Mouse (Mus musculus) limb, embryonic 14.5 days (tissue): ENCODE results near the gene Slc25a35. TPM values are rescaled to one million over a fixed set of nuclear protein-coding genes. Genes with fewer than 3 reads are reported as not detected.
"Not testable (repeated sequence)": the region's sequence is repeated elsewhere in the genome, so short reads cannot be mapped to it uniquely, and the experiment has no call there.

ENCODE experiments used
- ATAC-seq: fragments of 200-750 bp; cut with Nextera tagmentation; 2 replicates; pipeline ENCODE4 v1.8.0; 2017; ENCODE audit warnings: low read depth, moderate number of reproducible peaks, moderate TSS enrichment; ENCODE audit not compliant: low FRiP score
- DNase-seq: peaks from one replicate; pipeline ENCODE4 v3.0.0-alpha.2; 2015; ENCODE audit warnings: low spot score
- H3K27ac ChIP-seq: fragments of 300-500 bp; sonication (generic); replicated peaks from 2 replicates; pipeline ENCODE4 v1.5.1; 2014; ENCODE audit warnings: low read depth, mild to moderate bottlenecking, low read length, moderate library complexity, mixed read lengths
- H3K27me3 ChIP-seq: fragments of 300-500 bp; sonication (generic); 2 replicates; pipeline ENCODE4 v1.6.1; 2014; ENCODE audit warnings: low read length, mixed read lengths; ENCODE audit not compliant: control insufficient read depth, insufficient read depth
- H3K36me3 ChIP-seq: fragments of 300-500 bp; sonication (generic); 2 replicates; pipeline ENCODE4 v1.6.1; 2014; ENCODE audit warnings: mild to moderate bottlenecking, low read length, moderate library complexity, mixed read lengths; ENCODE audit not compliant: control insufficient read depth, insufficient read depth
- H3K4me1 ChIP-seq: fragments of 300-500 bp; sonication (generic); 2 replicates; pipeline ENCODE4 v1.6.1; 2014; ENCODE audit warnings: antibody characterized with exemption, low read length, mixed read lengths; ENCODE audit not compliant: control insufficient read depth, insufficient read depth
- H3K4me2 ChIP-seq: fragments of 300-500 bp; sonication (generic); replicated peaks from 2 replicates; pipeline ENCODE4 v1.6.1; 2014; ENCODE audit warnings: low read depth, mild to moderate bottlenecking, low read length, moderate library complexity; ENCODE audit not compliant: severe bottlenecking
- H3K4me3 ChIP-seq: fragments of 300-500 bp; sonication (generic); replicated peaks from 2 replicates; pipeline ENCODE4 v1.5.1; 2014; ENCODE audit warnings: low read length
- H3K9ac ChIP-seq: fragments of 300-500 bp; sonication (generic); 2 replicates; pipeline ENCODE4 v1.6.1; 2014; ENCODE audit warnings: mild to moderate bottlenecking, low read depth, low read length, moderate library complexity; ENCODE audit not compliant: severe bottlenecking
- H3K9me3 ChIP-seq: fragments of 300-500 bp; sonication (generic); 2 replicates; pipeline ENCODE4 v1.6.1; 2016; ENCODE audit warnings: low read length; ENCODE audit not compliant: control insufficient read depth
- POLR2A ChIP-seq: fragments of 200-500 bp; IDR thresholded peaks from 2 replicates; pipeline ENCODE4 v1.8.0; 2012; ENCODE audit warnings: inconsistent platforms, mild to moderate bottlenecking, moderate library complexity, borderline replicate concordance; ENCODE audit not compliant: insufficient read depth, insufficient read length; ENCODE audit errors: extremely low read depth
- WGBS: fragments of 180-500 bp; shearing (Covaris S2); extraction: QIAGEN DNeasy Blood & Tissue Kit; methylation state at CpG from one replicate; pipeline ENCODE4 v1.1.7; 2014; 5-methylcytosine and 5-hydroxymethylcytosine counted together
- polyA plus RNA-seq, 2 experiments: library from polyadenylated mRNA; depleted of rRNA in 1 of 2; stranded (reverse) in 1 of 2; unstranded in 1 of 2; fragments of >200 nt; fragmentation: Nextera tagmentation in 1 of 2; extraction: Ambion mirVana in 1 of 2; gene quantifications; 2 replicates each; pipeline versions ENCODE4 v1.2.1 to v1.2.3; 2012 to 2014

Gene Slc25a35
- polyA plus RNA-seq, 2 experiments = 2.8 to 4.7 TPM

- Histone ChIP-seq H3K27ac (no peak overlapping the region), H3K4me2 (no peak overlapping the region), H3K9me3 (no peaks in the 10 kb centered on the region), H3K9ac (no peak overlapping the region), H3K4me1 (peaks cover 5% of the 10 kb centered on the region), H3K27me3 (no peaks in the 10 kb centered on the region), H3K4me3 (no peak overlapping the region), H3K36me3 (no peaks in the 10 kb centered on the region)
- no peak for TF ChIP-seq POLR2A
- DNase-seq (no peak), ATAC-seq (no peak)
- 47% methylated on average over 1 of the region's 1 CpGs for WGBS
Measured at GRCm38 (mm10) chr11:68966554-68966953, 1.4 kb upstream of the Slc25a35 start.

GRCm38 (mm10) chr11:68968752-68969151 is 821 bp downstream of the Slc25a35 start:
- Histone ChIP-seq H3K4me1 (peaks cover 5% of the 10 kb centered on the region), H3K4me2 (no peak overlapping the region), H3K4me3 (no peak overlapping the region), H3K27ac (no peak overlapping the region), H3K9ac (no peak overlapping the region), H3K36me3 (no peaks in the 10 kb centered on the region), H3K9me3 (no peaks in the 10 kb centered on the region), H3K27me3 (no peaks in the 10 kb centered on the region)
- ATAC-seq = no peak
- 88% methylated on average over 11 of the region's 11 CpGs for WGBS
- DNase-seq = no peak
- TF ChIP-seq POLR2A = no peak

GRCm38 (mm10) chr11:68970232-68970631 is 2.3 kb downstream of the Slc25a35 start:
- H3K27ac ChIP-seq = no peak overlapping the region
- no peak for DNase-seq

GRCm38 (mm10) chr11:68973250-68974058 is 5.5 kb downstream of the Slc25a35 start:
- DNase-seq (peak; percentile 88), ATAC-seq (peak; percentile 96)
- peak overlapping the region; percentile 45 for H3K4me3 ChIP-seq
- H3K9me3 ChIP-seq, H3K27me3 ChIP-seq, H3K36me3 ChIP-seq, H3K27ac ChIP-seq, H3K4me1 ChIP-seq: not testable (repeated sequence)
- H3K4me2 ChIP-seq = peak overlapping the region; percentile 59
- peak overlapping the region; percentile 25 for H3K9ac ChIP-seq
- under 1% methylated on average over 34 of the region's 38 CpGs for WGBS

More at GRCm38 (mm10) chr11:68970232-68970631, 2.3 kb downstream of the Slc25a35 start:
- H3K9me3 ChIP-seq = no peaks in the 10 kb centered on the region
- no peak overlapping the region for H3K4me2 ChIP-seq
- H3K4me1 ChIP-seq = peaks cover 9% of the 10 kb centered on the region
- H3K9ac ChIP-seq = no peak overlapping the region
- H3K27me3 ChIP-seq = no peaks in the 10 kb centered on the region
- TF ChIP-seq POLR2A = no peak
- H3K4me3 ChIP-seq = no peak overlapping the region
- H3K36me3 ChIP-seq = no peaks in the 10 kb centered on the region
- ATAC-seq = no peak
- WGBS = 68% methylated on average over 4 of the region's 4 CpGs

- no peaks in the 10 kb centered on the region for H3K9me3 ChIP-seq
- WGBS = 36% methylated on average over 6 of the region's 6 CpGs
- no peak overlapping the region for H3K27ac ChIP-seq
- DNase-seq (no peak), ATAC-seq (peak; percentile 5; the same call in 1 of the 2 replicates)
- no peaks in the 10 kb centered on the region for H3K27me3 ChIP-seq
- H3K9ac ChIP-seq = no peak overlapping the region
- H3K4me3 ChIP-seq = peak overlapping the region; percentile 45
- H3K4me2 ChIP-seq = peak overlapping the region; percentile 59
- no peaks in the 10 kb centered on the region for H3K36me3 ChIP-seq
- TF ChIP-seq POLR2A = no peak
- H3K4me1 ChIP-seq = peaks cover 4% of the 10 kb centered on the region; the same call in 1 of the 2 replicates
Measured at GRCm38 (mm10) chr11:68974059-68974450, 6.1 kb downstream of the Slc25a35 start.

- Histone ChIP-seq H3K9me3 (no peaks in the 10 kb centered on the region), H3K4me3 (peak within 1 kb of the TSS; percentile 45), H3K36me3 (no peaks in the 10 kb centered on the region), H3K9ac (no peak within 1 kb of the TSS), H3K27ac (no peak within 1 kb of the TSS), H3K4me2 (peak within 1 kb of the TSS; percentile 59), H3K4me1 (peaks cover 4% of the 10 kb centered on the region; the same call in 1 of the 2 replicates), H3K27me3 (no peaks in the 10 kb centered on the region)
- WGBS = 84% methylated on average over 7 of the region's 7 CpGs
- DNase-seq = no peak
- no peak for ATAC-seq
- no peak for TF ChIP-seq POLR2A
Measured at GRCm38 (mm10) chr11:68975085-68975484, 7.2 kb downstream of the Slc25a35 start, which contains the start of gene Rangrf. Gene Rangrf, minus strand, starts transcription at chr11:68975185.
